Mouse (Mus musculus) embryonic facial prominence, embryonic 13.5 days (tissue): Measurements from ENCODE around the gene Cend1. TPM values are rescaled to one million over a fixed set of nuclear protein-coding genes. Genes with fewer than 3 reads are reported as not detected.

Source experiments
- ATAC-seq: fragments of 200-750 bp; cut with Nextera tagmentation; 2 replicates; pipeline ENCODE4 v1.8.0; 2017; ENCODE audit warnings: low read depth; ENCODE audit not compliant: insufficient number of reproducible peaks, insufficient read depth, low FRiP score, low TSS enrichment
- H3K27ac ChIP-seq: fragments of 300-500 bp; sonication (generic); 2 replicates; pipeline ENCODE4 v1.5.1; 2015; ENCODE audit warnings: moderate library complexity, mild to moderate bottlenecking, inconsistent platforms
- H3K27me3 ChIP-seq: fragments of 300-500 bp; sonication (generic); 2 replicates; pipeline ENCODE4 v1.6.1; 2015; ENCODE audit warnings: mild to moderate bottlenecking, inconsistent platforms
- H3K36me3 ChIP-seq: fragments of 300-500 bp; sonication (generic); 2 replicates; pipeline ENCODE4 v1.6.1; 2015; ENCODE audit warnings: mild to moderate bottlenecking, inconsistent platforms
- H3K4me1 ChIP-seq: fragments of 300-500 bp; sonication (generic); 2 replicates; pipeline ENCODE4 v1.6.1; 2015; ENCODE audit warnings: inconsistent platforms
- H3K4me2 ChIP-seq: fragments of 300-500 bp; sonication (generic); 2 replicates; pipeline ENCODE4 v1.6.1; 2015; ENCODE audit warnings: moderate library complexity, mild to moderate bottlenecking, inconsistent platforms
- H3K4me3 ChIP-seq: fragments of 300-500 bp; sonication (generic); 2 replicates; pipeline ENCODE4 v1.5.1; 2015; ENCODE audit warnings: mild to moderate bottlenecking, inconsistent platforms
- H3K9ac ChIP-seq: fragments of 300-500 bp; sonication (generic); 2 replicates; pipeline ENCODE4 v1.6.1; 2015; ENCODE audit warnings: mild to moderate bottlenecking, inconsistent platforms
- H3K9me3 ChIP-seq: fragments of 300-500 bp; sonication (generic); 2 replicates; pipeline ENCODE4 v1.6.1; 2016; ENCODE audit warnings: inconsistent platforms
- WGBS: fragments of 180-500 bp; shearing (Covaris S2); methylation state at CpG from one replicate; pipeline ENCODE4 v1.1.7; 2015; ENCODE audit warnings: mixed read lengths; 5-methylcytosine and 5-hydroxymethylcytosine counted together
- polyA plus RNA-seq: library from polyadenylated mRNA; unstranded; fragments of >200 nt; fragmentation: Nextera tagmentation; extraction: Ambion mirVana; gene quantifications from 2 replicates; pipeline ENCODE4 v1.2.1, GENCODE M21; 2015

Gene Cend1
- polyA plus RNA-seq, 1 experiment from 2014 or later: 2.8 TPM

DNA sequence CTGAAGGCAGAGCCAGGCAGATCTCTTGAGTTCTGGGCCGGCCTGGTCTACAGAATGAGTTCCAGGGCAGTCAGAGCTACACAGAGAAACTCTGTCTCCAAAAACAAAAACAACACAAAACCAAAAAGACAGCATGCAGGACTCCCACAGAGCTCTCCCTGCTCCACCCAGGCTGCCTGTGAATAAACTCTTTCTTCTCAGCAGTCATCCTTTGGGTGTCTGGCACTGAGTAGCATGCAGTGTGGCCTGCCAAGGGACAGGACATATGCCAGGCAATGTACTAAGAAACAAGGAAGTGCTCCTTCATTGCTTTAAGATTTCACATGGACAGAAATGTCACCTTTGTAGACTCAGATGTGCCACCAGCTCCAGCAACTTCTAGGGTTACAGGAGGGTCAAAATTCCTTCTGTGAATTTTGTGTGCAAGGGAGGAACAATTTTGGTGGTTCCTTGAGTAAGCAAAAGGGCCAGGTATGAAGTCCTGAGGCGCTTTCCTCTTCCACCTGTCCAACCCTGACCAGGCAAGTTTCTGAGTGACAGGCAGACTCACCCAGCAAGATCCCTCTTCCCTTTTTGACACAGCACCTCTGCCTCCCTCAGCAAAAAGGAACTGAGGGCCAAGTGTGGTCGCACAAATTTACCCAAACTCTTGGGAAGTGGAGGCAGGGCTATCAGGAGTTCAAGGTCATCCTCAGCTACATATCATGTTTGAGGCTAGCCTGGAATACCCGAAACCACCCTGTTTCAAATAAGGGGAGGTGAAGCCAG lies 48.0 kb downstream of the Cend1 start:
- no peaks in the 10 kb centered on the region for H3K4me1 ChIP-seq
- no peak overlapping the region for H3K9ac ChIP-seq
- ATAC-seq: no peak
- H3K9me3 ChIP-seq: no peaks in the 10 kb centered on the region
- WGBS: 75% methylated on average over 4 of the region's 4 CpGs
- H3K27ac ChIP-seq: no peak overlapping the region
- no peak overlapping the region for H3K4me3 ChIP-seq
- H3K27me3 ChIP-seq: peaks cover 8% of the 10 kb centered on the region; the same call in 1 of the 2 replicates
- H3K36me3 ChIP-seq: no peaks in the 10 kb centered on the region
- no peak overlapping the region for H3K4me2 ChIP-seq

DNA sequence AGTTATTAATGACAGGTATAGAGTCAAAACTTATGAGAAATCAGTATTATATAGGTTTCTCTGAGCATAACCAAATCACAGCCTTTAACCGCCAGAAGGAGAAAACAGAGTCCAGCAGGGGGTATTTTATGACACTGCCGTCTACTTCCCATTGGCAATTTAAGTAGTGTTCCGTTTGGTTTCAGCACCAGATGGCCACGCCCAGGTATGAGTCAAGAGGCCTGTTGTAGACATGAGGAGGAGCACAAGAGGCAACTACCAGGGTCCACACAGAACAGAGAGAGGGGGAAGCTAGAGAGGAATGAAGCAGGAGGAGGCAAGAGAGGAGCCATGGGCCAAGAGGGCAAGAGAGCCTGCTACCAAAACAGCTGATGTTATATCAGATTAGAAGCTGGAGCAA lies 49.7 kb downstream of the Cend1 start:
- 59% methylated on average over 4 of the region's 4 CpGs for WGBS
- no peaks in the 10 kb centered on the region for H3K4me1 ChIP-seq
- H3K4me3 ChIP-seq: no peak overlapping the region
- H3K4me2 ChIP-seq: no peak overlapping the region
- no peaks in the 10 kb centered on the region for H3K36me3 ChIP-seq
- ATAC-seq: no peak
- no peak overlapping the region for H3K9ac ChIP-seq
- no peaks in the 10 kb centered on the region for H3K9me3 ChIP-seq
- H3K27ac ChIP-seq: no peak overlapping the region
- peaks cover 8% of the 10 kb centered on the region; the same call in 1 of the 2 replicates for H3K27me3 ChIP-seq

Other genes starting within 250 kb of the Cend1 start
- 99.8 and 110 TPM in 2 replicates for gene Hras, start 235.5 kb downstream of the Cend1 start, polyA plus RNA-seq
- 11.6 and 13.3 TPM in 2 replicates for gene Lrrc56, start 235.3 kb downstream of the Cend1 start, polyA plus RNA-seq
- 2.8 and 3.4 TPM in 2 replicates for gene Lmntd2, start 215.4 kb downstream of the Cend1 start, polyA plus RNA-seq
- 32.9 and 40.0 TPM in 2 replicates for gene Rassf7, start 213.6 kb downstream of the Cend1 start, polyA plus RNA-seq
- gene Phrf1, start 200.7 kb downstream of the Cend1 start, polyA plus RNA-seq: 78.5 and 82.0 TPM in 2 replicates
- gene Irf7, start 163.0 kb downstream of the Cend1 start, polyA plus RNA-seq: 2.0 and 2.4 TPM in 2 replicates
- 2.0 TPM in 1 of 2 replicates, not detected in the other for gene Cdhr5, start 152.7 kb downstream of the Cend1 start, polyA plus RNA-seq
- gene Sct, start 150.4 kb downstream of the Cend1 start, polyA plus RNA-seq: 1.1 and 1.9 TPM in 2 replicates
- 1.3 and 1.7 TPM in 2 replicates for gene Drd4, start 137.5 kb downstream of the Cend1 start, polyA plus RNA-seq
- gene Deaf1, start 101.8 kb downstream of the Cend1 start, polyA plus RNA-seq: 81.1 and 83.3 TPM in 2 replicates
- gene Tmem80, start 101.8 kb downstream of the Cend1 start, polyA plus RNA-seq: 57.7 and 58.0 TPM in 2 replicates
- gene Eps8l2, start 90.6 kb downstream of the Cend1 start, polyA plus RNA-seq: 12.1 and 13.1 TPM in 2 replicates
- 268 and 277 TPM in 2 replicates for gene Taldo1, start 37.3 kb downstream of the Cend1 start, polyA plus RNA-seq
- gene Gatd1, start 15.4 kb downstream of the Cend1 start, polyA plus RNA-seq: 73.2 and 74.2 TPM in 2 replicates
- 32.4 and 35.3 TPM in 2 replicates for gene Slc25a22, start 8.4 kb upstream of the Cend1 start, polyA plus RNA-seq
- 11.4 and 12.0 TPM in 2 replicates for gene Pidd1, start 14.5 kb upstream of the Cend1 start, polyA plus RNA-seq
- 1,344 and 1,500 TPM in 2 replicates for gene Rplp2, start 17.9 kb upstream of the Cend1 start, polyA plus RNA-seq
- 13.4 and 13.5 TPM in 2 replicates for gene Pnpla2, start 25.7 kb upstream of the Cend1 start, polyA plus RNA-seq
- gene Cracr2b, start 31.6 kb upstream of the Cend1 start, polyA plus RNA-seq: 11.5 and 12.7 TPM in 2 replicates
- gene Cd151, start 37.9 kb upstream of the Cend1 start, polyA plus RNA-seq: 16.5 and 16.6 TPM in 2 replicates
- 64.5 and 70.3 TPM in 2 replicates for gene Polr2l, start 45.6 kb upstream of the Cend1 start, polyA plus RNA-seq
- gene Tspan4, start 45.7 kb upstream of the Cend1 start, polyA plus RNA-seq: 46.4 and 55.6 TPM in 2 replicates
- 34.6 and 40.5 TPM in 2 replicates for gene Chid1, start 110.4 kb upstream of the Cend1 start, polyA plus RNA-seq
- 80.1 and 82.9 TPM in 2 replicates for gene Ap2a2, start 132.7 kb upstream of the Cend1 start, polyA plus RNA-seq
- gene Muc6, start 225.8 kb upstream of the Cend1 start, polyA plus RNA-seq: 0.18 and 0.30 TPM in 2 replicates